Mouse (Mus musculus) left cerebral cortex, postnatal 36 days (tissue): ENCODE measurements at regions not wholly inside any gene's neighbourhood (a gene's known extent, or its start where the extent isn't known, plus 50 kb on each side); places are given as distances from the start of the nearest gene placed in this dataset.
"Not testable (repeated sequence)": the region's sequence is repeated elsewhere in the genome, so short reads cannot be mapped to it uniquely, and the experiment has no call there.

Source experiments
- DNase-seq, 2 experiments: peaks; one replicate each; pipeline ENCODE4 v3.0.0; 2021 to 2022; ENCODE audit warnings: low spot score in 2 of 2, mixed read lengths in 1 of 2
- intact Hi-C: fragments of 180-260 bp; cut with DNase I; formaldehyde crosslinking; loops from one replicate; pipeline ENCODE4 v1.15.1; 2025

- intact Hi-C loops, DNase-seq: not testable (repeated sequence)
Observed at GRCm38 (mm10) chr5:39191153-39191552, 314.5 kb upstream of the Clnk start.

- intact Hi-C loops, result no loop called here
- DNase-seq, result no peak
Observed at GRCm38 (mm10) chr5:39181616-39182402, 305.2 kb upstream of the Clnk start.

GRCm38 (mm10) chr5:39181028-39181427, 304.4 kb upstream of the Clnk start:
- intact Hi-C loops, result no loop called here
- DNase-seq, result no peak

GRCm38 (mm10) chr5:39177891-39178290, 301.3 kb upstream of the Clnk start:
- DNase-seq, result no peak
- intact Hi-C loops, result no loop called here

GRCm38 (mm10) chr5:39176906-39177305, 300.3 kb upstream of the Clnk start:
- no peak for DNase-seq
- intact Hi-C loops, result no loop called here

- DNase-seq, result no peak
- intact Hi-C loops, result no loop called here
Observed at GRCm38 (mm10) chr5:39173491-39173890, 296.9 kb upstream of the Clnk start.

- no peak for DNase-seq
- intact Hi-C loops, result loop anchor here (10.0 kb wide), 1 partner anchor 485 kb away; no protein-coding TSS in a partner anchor
Observed at GRCm38 (mm10) chr5:39159651-39160050, 283.0 kb upstream of the Clnk start.

GRCm38 (mm10) chr5:39155763-39156162, 279.2 kb upstream of the Clnk start:
- DNase-seq, result no peak
- intact Hi-C loops, result loop anchor here (10.0 kb wide), 1 partner anchor 489 kb away; no protein-coding TSS in a partner anchor

- intact Hi-C loops, result loop anchor here (10.0 kb wide), 1 partner anchor 491 kb away; no protein-coding TSS in a partner anchor
- no peak for DNase-seq
Observed at GRCm38 (mm10) chr5:39153291-39153794, 276.7 kb upstream of the Clnk start.

- no peak for DNase-seq
- intact Hi-C loops, result loop anchor here (10.0 kb wide), 1 partner anchor 493 kb away; no protein-coding TSS in a partner anchor
Observed at GRCm38 (mm10) chr5:39151917-39152316, 275.3 kb upstream of the Clnk start.

GRCm38 (mm10) chr5:39150891-39151290, 274.3 kb upstream of the Clnk start:
- intact Hi-C loops, result loop anchor here (10.0 kb wide), 1 partner anchor 494 kb away; no protein-coding TSS in a partner anchor
- no peak for DNase-seq

GRCm38 (mm10) chr5:39145658-39146057, 269.0 kb upstream of the Clnk start:
- intact Hi-C loops, result loop anchor here (10.0 kb wide), 1 partner anchor 361 kb away; no protein-coding TSS in a partner anchor
- DNase-seq, result no peak

- no peak for DNase-seq
- intact Hi-C loops, result loop anchor here (10.0 kb wide), 1 partner anchor 359 kb away; no protein-coding TSS in a partner anchor
Observed at GRCm38 (mm10) chr5:39144225-39144624, 267.6 kb upstream of the Clnk start.

- no peak for DNase-seq
- intact Hi-C loops, result loop anchor here (10.0 kb wide), 1 partner anchor 359 kb away; no protein-coding TSS in a partner anchor
Observed at GRCm38 (mm10) chr5:39143648-39144047, 267.0 kb upstream of the Clnk start.

- no peak for DNase-seq
- intact Hi-C loops, result no loop called here
Observed at GRCm38 (mm10) chr5:39138375-39138774, 261.8 kb upstream of the Clnk start.

GRCm38 (mm10) chr5:39128931-39129330, 252.3 kb upstream of the Clnk start:
- intact Hi-C loops, result no loop called here
- no peak for DNase-seq

- intact Hi-C loops, result no loop called here
- no peak for DNase-seq
Observed at GRCm38 (mm10) chr5:39126833-39127232, 250.2 kb upstream of the Clnk start.

- intact Hi-C loops, result no loop called here
- DNase-seq, result no peak
Observed at GRCm38 (mm10) chr5:39126270-39126691, 249.7 kb upstream of the Clnk start.

GRCm38 (mm10) chr5:39110336-39110735, 233.7 kb upstream of the Clnk start:
- intact Hi-C loops, result no loop called here
- no peak for DNase-seq

GRCm38 (mm10) chr5:39109526-39109925, 232.9 kb upstream of the Clnk start:
- intact Hi-C loops, result no loop called here

GRCm38 (mm10) chr5:39099113-39099512, 222.5 kb upstream of the Clnk start:
- DNase-seq, result no peak
- intact Hi-C loops, result no loop called here

More at GRCm38 (mm10) chr5:39109526-39109925, 232.9 kb upstream of the Clnk start:
- DNase-seq, result no peak
